28 mouse cellular contexts compared by ENCODE assay signal in the genomic region with DNA sequence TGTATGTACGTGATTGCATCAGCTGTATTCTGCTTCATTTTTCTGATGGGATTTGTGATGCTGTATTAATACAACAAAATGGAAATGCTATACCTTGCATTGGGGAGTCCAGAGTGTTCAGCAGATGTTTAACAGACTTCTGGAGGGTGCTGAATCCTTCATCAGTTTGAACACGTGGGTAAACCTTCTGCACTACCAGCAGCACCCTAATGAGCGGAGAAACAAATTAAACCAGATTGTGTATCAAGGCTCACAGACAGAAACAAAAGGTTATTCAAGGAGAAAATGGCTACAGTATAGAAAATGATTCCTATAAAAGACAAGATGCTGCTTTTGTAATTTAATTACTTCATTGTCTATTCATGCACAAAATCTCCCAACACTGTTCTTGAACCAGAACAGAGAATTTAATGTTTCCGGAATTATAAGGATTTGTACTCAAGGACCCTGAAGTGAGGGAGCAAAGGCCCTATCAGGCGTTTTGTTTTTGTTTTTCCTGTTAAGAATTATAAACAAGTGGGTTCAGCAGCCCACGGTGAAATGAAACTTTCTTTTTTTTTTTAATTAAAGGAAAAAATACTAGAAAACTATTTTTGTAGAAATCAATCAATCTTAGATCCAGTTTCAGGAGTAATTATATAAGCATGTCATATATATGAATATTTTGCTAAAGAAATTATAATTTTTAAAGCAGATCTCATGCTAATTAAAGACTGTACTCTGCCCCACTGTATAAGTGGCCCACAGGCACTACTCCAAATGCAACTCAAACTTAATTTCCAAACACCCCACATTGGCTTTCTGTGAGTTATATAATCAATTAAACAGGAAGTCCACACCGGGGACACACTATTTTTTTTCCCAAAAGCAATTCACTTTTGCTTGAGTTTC.
DNase-seq lines count a peak whose midpoint lies in the region; ATAC-seq and TF ChIP-seq lines count a peak whose summit lies in the region.
"Had no signal": no experiment of that assay in that cellular context is flagged by ENCODE, and none has a peak within 500 bp of the region (broad histone marks: within the 10 kb centered on the region; RNA-seq: fewer than 3 reads in every experiment).

No protein-coding gene starts in this region.

- peaks cover 12% of the 10 kb centered on the region for H3K4me1 ChIP-seq in midbrain, embryonic 13.5 days (replicated peaks)
- peaks cover 5% of the 10 kb centered on the region; the same call in 1 of the 2 replicates for H3K4me1 ChIP-seq in midbrain, embryonic 15.5 days
- peaks cover 8% of the 10 kb centered on the region for H3K4me1 ChIP-seq in forebrain, embryonic 14.5 days (ENCODE audit: control insufficient read depth, insufficient read depth, low read length)
- H3K4me1 ChIP-seq: embryonic facial prominence, embryonic 12.5 days; liver, embryonic 15.5 days had no signal

- WGBS in midbrain, embryonic 13.5 days, result 52% methylated on average over 7 of the region's 7 CpGs
- WGBS in midbrain, embryonic 15.5 days, result 52% methylated on average over 7 of the region's 7 CpGs
- 13% methylated on average over 7 of the region's 7 CpGs for WGBS in forebrain, embryonic 14.5 days

- no peak for TF ChIP-seq POLR2A in brain, embryonic 14.5 days (IDR thresholded peaks at IDR 0.05; ENCODE audit: borderline replicate concordance, extremely low read depth, insufficient read depth, insufficient read length, poor library complexity, severe bottlenecking)

- no peak overlapping the region for H3K4me2 ChIP-seq in midbrain, embryonic 13.5 days (replicated peaks)
- no peak overlapping the region for H3K4me2 ChIP-seq in midbrain, embryonic 15.5 days
- no peak overlapping the region for H3K4me2 ChIP-seq in forebrain, embryonic 14.5 days (ENCODE audit: low read length)
- H3K4me2 ChIP-seq: embryonic facial prominence, embryonic 12.5 days; limb, embryonic 12.5 days; liver, embryonic 15.5 days; lung, embryonic 14.5 days; midbrain, embryonic 11.5 days had no signal

- no peak for TF ChIP-seq CTCF in brain, embryonic 14.5 days (IDR thresholded peaks at IDR 0.05; ENCODE audit: borderline replicate concordance, extremely low read depth, insufficient read depth, insufficient read length)

- peak; percentile 86 for DNase-seq in brain, embryonic 14.5 days (ENCODE audit: low read depth)
- peak; percentile 74 for DNase-seq in forebrain, embryonic 14.5 days (ENCODE audit: low spot score)
- DNase-seq in retina, embryonic 14.5 days (ENCODE audit: low spot score), result peak; percentile 46
- no peak for DNase-seq in lung, postnatal 4 days
- DNase-seq in thymus, postnatal 25 days, result no peak
- DNase-seq: adrenal gland, adult 2 months; B cell, adult 2 months; cerebellum, adult 11-12 months; cerebellum, adult 9-11 months; embryo, embryonic 11 days; gastrocnemius, postnatal 10 days; heart, postnatal 14 days; kidney, postnatal 14 days; lung, embryonic 14.5 days; lung, postnatal 14 days; right cerebral cortex, postnatal 25 days; spleen, adult 18-20 months; thymus, postnatal 14 days had no signal

- H3K9ac ChIP-seq in midbrain, embryonic 13.5 days (replicated peaks), result no peak overlapping the region
- H3K9ac ChIP-seq in midbrain, embryonic 15.5 days, result no peak overlapping the region
- no peak overlapping the region for H3K9ac ChIP-seq in forebrain, embryonic 14.5 days (ENCODE audit: low read length)
- H3K9ac ChIP-seq: embryonic facial prominence, embryonic 12.5 days; limb, embryonic 12.5 days; liver, embryonic 15.5 days; lung, embryonic 14.5 days had no signal

- H3K9me3 ChIP-seq in midbrain, embryonic 13.5 days, result no peaks in the 10 kb centered on the region
- H3K9me3 ChIP-seq in midbrain, embryonic 15.5 days, result no peaks in the 10 kb centered on the region
- H3K9me3 ChIP-seq in forebrain, embryonic 14.5 days (replicated peaks; ENCODE audit: control insufficient read depth, low read length), result no peaks in the 10 kb centered on the region
- H3K9me3 ChIP-seq: embryonic facial prominence, embryonic 12.5 days; hindbrain, embryonic 10.5 days; limb, embryonic 12.5 days; liver, embryonic 15.5 days had no signal

- no peak overlapping the region for H3K4me3 ChIP-seq in midbrain, embryonic 13.5 days (replicated peaks)
- H3K4me3 ChIP-seq in midbrain, embryonic 15.5 days, result no peak overlapping the region
- no peak overlapping the region for H3K4me3 ChIP-seq in forebrain, embryonic 14.5 days (ENCODE audit: low read depth, low read length)
- H3K4me3 ChIP-seq: embryonic facial prominence, embryonic 12.5 days; hindbrain, embryonic 10.5 days; left cerebral cortex, adult 2 months; limb, embryonic 12.5 days; liver, embryonic 15.5 days had no signal

- H3K36me3 ChIP-seq in midbrain, embryonic 13.5 days, result no peaks in the 10 kb centered on the region
- H3K36me3 ChIP-seq in midbrain, embryonic 15.5 days (replicated peaks), result no peaks in the 10 kb centered on the region
- no peaks in the 10 kb centered on the region for H3K36me3 ChIP-seq in forebrain, embryonic 14.5 days (ENCODE audit: control insufficient read depth, insufficient read depth, low read length)
- H3K36me3 ChIP-seq: embryonic facial prominence, embryonic 12.5 days; hindbrain, embryonic 10.5 days; limb, embryonic 12.5 days; liver, embryonic 15.5 days had no signal

- H3K27me3 ChIP-seq in midbrain, embryonic 13.5 days, result no peaks in the 10 kb centered on the region
- H3K27me3 ChIP-seq in midbrain, embryonic 15.5 days (replicated peaks), result no peaks in the 10 kb centered on the region
- H3K27me3 ChIP-seq in forebrain, embryonic 14.5 days (replicated peaks; ENCODE audit: control insufficient read depth, insufficient read depth, low read length), result no peaks in the 10 kb centered on the region
- H3K27me3 ChIP-seq: embryonic facial prominence, embryonic 12.5 days; limb, embryonic 12.5 days; liver, embryonic 15.5 days had no signal

- ATAC-seq in midbrain, embryonic 13.5 days, result 0 out of 2 replicates have a peak, but pooled peaks have one; percentile 34
- ATAC-seq in midbrain, embryonic 15.5 days (replicated peaks), result no peak
- peak; percentile 83 for ATAC-seq in forebrain, embryonic 14.5 days
- ATAC-seq: activated CD4-positive, CD25-positive, alpha-beta regulatory T cell, adult 4 months; intestine, postnatal 0 days had no signal

- no peak overlapping the region for H3K27ac ChIP-seq in midbrain, embryonic 13.5 days
- H3K27ac ChIP-seq in midbrain, embryonic 15.5 days, result no peak overlapping the region
- H3K27ac ChIP-seq in forebrain, embryonic 14.5 days (ENCODE audit: low read depth, low read length), result no peak overlapping the region
- H3K27ac ChIP-seq: embryonic facial prominence, embryonic 12.5 days; hindbrain, embryonic 10.5 days; left cerebral cortex, adult 2 months; limb, embryonic 12.5 days; liver, embryonic 15.5 days had no signal

Comparison
In these comparisons a context has a peak if more than half of its experiments do, and no peak if none do; other contexts are left out.
1. DNase-seq: peak in brain, embryonic 14.5 days (single experiment), forebrain, embryonic 14.5 days (single experiment) and retina, embryonic 14.5 days (single experiment); none in lung, postnatal 4 days (0 of 2) and thymus, postnatal 25 days (single experiment).